Mouse (Mus musculus): ENCODE results near the gene Litaf. TPM values are rescaled to one million over a fixed set of nuclear protein-coding genes. Genes with fewer than 3 reads are reported as not detected.
"Not testable (repeated sequence)": the region's sequence is repeated elsewhere in the genome, so short reads cannot be mapped to it uniquely, and the experiment has no call there.

Litaf gene
- polyA plus RNA-seq, 1 experiment = 472 TPM

DNA sequence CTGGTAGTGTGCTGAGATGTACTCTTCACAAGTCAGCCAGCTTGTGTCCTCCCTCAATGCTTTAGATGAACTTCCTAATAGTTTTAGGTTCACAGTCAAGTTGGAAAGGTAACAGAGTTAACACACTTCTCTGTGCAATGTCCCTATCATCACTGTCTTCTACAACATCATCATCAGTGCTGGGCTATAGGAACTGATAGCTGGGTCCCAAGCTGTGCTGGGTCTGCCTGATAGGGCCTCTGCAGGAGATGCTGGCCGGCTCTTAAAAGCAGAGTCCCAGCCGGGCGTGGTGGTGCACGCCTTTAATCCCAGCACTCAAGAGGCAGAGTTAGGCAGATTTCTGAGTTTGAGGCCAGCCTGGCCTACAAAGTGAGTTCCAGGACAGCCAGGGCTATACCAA, 35.1 kb downstream of the Litaf start:
- Histone ChIP-seq H3K9me3 (peaks cover 10% of the 10 kb centered on the region), H3K36me3 (replicated peaks; ENCODE audit: low read length) (peaks cover 6% of the 10 kb centered on the region), H3K27me3 (replicated peaks) (peaks cover 11% of the 10 kb centered on the region), H3K4me3 (replicated peaks) (no peak overlapping the region), H3K4me1 (peaks cover 49% of the 10 kb centered on the region)
- no peak for TF ChIP-seq GATA1 (IDR thresholded peaks at IDR 0.05; ENCODE audit: borderline replicate concordance, low read length)
- TF ChIP-seq FLI1 (IDR thresholded peaks at IDR 0.05; ENCODE audit: low read length) = no peak

DNA sequence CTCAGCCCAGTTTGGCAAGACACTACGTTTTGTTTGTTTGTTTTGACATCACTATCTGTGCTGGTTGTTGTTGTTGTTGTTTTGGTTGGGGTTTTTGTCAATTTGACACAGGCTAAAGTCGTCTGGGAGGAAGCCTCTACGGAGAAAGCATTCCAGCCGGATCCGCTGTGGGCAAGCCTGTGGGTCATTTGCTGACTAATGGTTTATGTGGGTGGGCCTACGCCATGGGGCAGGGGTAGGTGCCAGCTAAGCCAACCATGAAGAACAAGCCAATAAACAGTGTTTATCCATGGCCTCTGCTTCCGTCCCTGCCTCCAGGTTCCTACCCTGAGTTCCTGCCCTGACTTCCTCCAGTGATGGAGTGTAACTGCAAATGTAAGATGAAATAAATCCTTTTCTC, 37.8 kb downstream of the Litaf start:
- Histone ChIP-seq H3K36me3 (replicated peaks; ENCODE audit: low read length) (peaks cover 6% of the 10 kb centered on the region), H3K27me3 (replicated peaks) (peaks cover 11% of the 10 kb centered on the region), H3K9me3 (peaks cover 10% of the 10 kb centered on the region), H3K4me3 (replicated peaks) (no peak overlapping the region), H3K4me1 (peaks cover 40% of the 10 kb centered on the region)
- no peak for TF ChIP-seq FLI1 (IDR thresholded peaks at IDR 0.05; ENCODE audit: low read length)
- TF ChIP-seq GATA1 (IDR thresholded peaks at IDR 0.05; ENCODE audit: borderline replicate concordance, low read length) = no peak

DNA sequence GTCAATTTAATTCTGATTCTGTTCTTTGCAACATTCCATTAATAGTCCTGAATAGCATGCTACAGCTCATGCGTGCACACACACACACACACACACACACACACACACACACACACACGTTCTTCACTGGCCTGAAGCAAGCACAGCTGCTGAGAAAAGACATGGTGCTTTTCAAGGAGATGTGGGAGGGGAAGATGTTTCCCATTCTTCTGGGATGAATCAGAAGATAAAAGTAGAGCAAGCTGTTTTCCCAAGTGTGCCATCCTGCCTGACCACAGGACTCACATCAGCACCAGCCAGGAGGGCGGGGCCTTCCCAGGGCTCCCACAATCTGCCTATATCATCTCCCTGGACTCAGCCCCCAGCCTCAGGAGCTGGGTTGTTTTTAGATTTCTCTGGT, 41.1 kb downstream of the Litaf start:
- TF ChIP-seq GATA1 (IDR thresholded peaks at IDR 0.05; ENCODE audit: borderline replicate concordance, low read length) = no peak
- no peak for TF ChIP-seq FLI1 (IDR thresholded peaks at IDR 0.05; ENCODE audit: low read length)
- Histone ChIP-seq H3K36me3 (replicated peaks; ENCODE audit: low read length) (peaks cover 6% of the 10 kb centered on the region), H3K4me3 (replicated peaks) (no peak overlapping the region), H3K27me3 (replicated peaks) (peaks cover 27% of the 10 kb centered on the region), H3K4me1 (peaks cover 34% of the 10 kb centered on the region), H3K9me3 (peaks cover 10% of the 10 kb centered on the region)

DNA sequence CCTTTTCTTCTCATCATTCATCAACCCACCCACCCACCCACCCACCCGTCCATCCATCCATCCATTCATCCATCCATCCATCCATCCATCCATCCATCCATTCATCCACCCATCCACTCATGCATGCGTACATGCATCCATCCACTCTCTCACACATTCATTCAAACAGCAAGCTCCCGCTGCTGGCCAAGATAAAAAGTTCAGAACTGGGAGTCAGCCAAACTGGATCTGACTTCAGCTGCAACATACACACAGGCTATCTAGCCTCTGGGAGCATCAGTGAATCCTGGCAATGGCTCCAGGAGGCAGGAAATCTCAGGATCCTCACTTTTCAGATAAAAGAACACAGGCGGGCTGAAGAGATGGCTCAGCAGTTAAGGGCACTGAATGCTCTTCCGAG, 42.3 kb downstream of the Litaf start:
- Histone ChIP-seq H3K36me3 (replicated peaks; ENCODE audit: low read length) (peaks cover 6% of the 10 kb centered on the region), H3K4me3 (replicated peaks) (no peak overlapping the region), H3K4me1 (peaks cover 33% of the 10 kb centered on the region), H3K9me3 (peaks cover 10% of the 10 kb centered on the region), H3K27me3 (replicated peaks) (peaks cover 32% of the 10 kb centered on the region)
- TF ChIP-seq GATA1 (IDR thresholded peaks at IDR 0.05; ENCODE audit: borderline replicate concordance, low read length) = no peak

DNA sequence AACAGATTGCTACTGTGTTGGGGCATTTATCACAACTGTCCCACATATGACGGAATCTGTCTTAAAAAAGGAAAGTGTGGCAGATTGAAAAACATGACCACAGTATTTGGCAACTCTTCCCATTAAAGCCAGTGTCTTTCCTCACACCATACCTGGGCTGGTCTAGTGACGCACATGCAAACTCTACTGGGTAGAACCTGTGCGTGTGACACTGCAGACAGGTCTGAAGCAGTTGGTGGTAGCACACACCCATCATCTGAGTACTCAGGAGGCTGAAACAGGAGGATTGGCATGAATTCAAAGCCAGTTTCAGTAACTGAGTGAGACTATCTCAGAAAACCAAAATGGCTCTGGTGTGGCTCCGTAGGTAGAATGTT, 43.9 kb downstream of the Litaf start:
- H3K9me3 ChIP-seq = peaks cover under 1% of the 10 kb centered on the region; the same call in 1 of the 2 replicates
- TF ChIP-seq GATA1 (IDR thresholded peaks at IDR 0.05; ENCODE audit: borderline replicate concordance, low read length) (no peak), FLI1 (IDR thresholded peaks at IDR 0.05; ENCODE audit: low read length) (no peak)

DNA sequence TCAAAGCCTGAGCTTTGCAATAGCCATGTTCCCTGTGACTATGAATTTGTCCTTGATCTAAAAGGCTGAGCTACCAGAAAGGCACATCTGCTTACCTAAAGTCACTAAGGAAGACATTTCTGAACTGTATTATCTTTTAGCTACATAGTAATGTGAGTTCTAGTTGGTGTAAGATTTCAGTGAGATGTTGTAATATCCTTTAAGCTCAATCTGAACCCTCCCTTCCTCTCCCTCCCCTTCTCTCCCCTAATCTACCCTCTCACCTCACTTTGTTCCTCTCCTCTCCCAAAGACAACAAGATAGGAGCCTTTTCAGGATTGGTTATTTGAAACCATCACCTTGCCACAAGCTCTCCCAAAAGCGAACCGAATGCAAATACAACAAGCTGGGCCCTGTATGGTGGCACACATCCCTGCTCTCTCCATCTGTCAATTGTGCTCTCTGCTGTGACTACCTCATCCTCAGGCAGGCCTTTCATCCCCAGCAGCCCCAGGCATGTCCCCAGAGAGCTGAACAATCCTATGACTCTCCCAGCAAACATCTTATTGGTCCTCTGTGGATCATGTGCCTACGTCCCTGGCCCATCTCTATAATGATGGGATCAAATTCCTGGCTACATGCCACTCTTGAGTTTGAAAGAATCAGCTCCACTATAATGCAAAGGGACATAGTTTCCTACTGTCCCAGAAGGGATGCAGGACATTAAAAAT, 44.4 kb downstream of the Litaf start:
- no peak for TF ChIP-seq GATA1 (IDR thresholded peaks at IDR 0.05; ENCODE audit: borderline replicate concordance, low read length)
- TF ChIP-seq FLI1 (IDR thresholded peaks at IDR 0.05; ENCODE audit: low read length) = no peak
- no peaks in the 10 kb centered on the region for H3K36me3 ChIP-seq (replicated peaks; ENCODE audit: low read length)
- H3K4me1 ChIP-seq = peaks cover 40% of the 10 kb centered on the region
- H3K4me3 ChIP-seq (replicated peaks) = no peak overlapping the region
- H3K9me3 ChIP-seq = no peaks in the 10 kb centered on the region
- H3K27me3 ChIP-seq (replicated peaks) = peaks cover 26% of the 10 kb centered on the region

More for the DNA sequence above, 43.9 kb downstream of the Litaf start:
- Histone ChIP-seq H3K4me1 (peaks cover 39% of the 10 kb centered on the region), H3K36me3 (replicated peaks; ENCODE audit: low read length) (no peaks in the 10 kb centered on the region), H3K27me3 (replicated peaks) (peaks cover 30% of the 10 kb centered on the region), H3K4me3 (replicated peaks) (no peak overlapping the region)

DNA sequence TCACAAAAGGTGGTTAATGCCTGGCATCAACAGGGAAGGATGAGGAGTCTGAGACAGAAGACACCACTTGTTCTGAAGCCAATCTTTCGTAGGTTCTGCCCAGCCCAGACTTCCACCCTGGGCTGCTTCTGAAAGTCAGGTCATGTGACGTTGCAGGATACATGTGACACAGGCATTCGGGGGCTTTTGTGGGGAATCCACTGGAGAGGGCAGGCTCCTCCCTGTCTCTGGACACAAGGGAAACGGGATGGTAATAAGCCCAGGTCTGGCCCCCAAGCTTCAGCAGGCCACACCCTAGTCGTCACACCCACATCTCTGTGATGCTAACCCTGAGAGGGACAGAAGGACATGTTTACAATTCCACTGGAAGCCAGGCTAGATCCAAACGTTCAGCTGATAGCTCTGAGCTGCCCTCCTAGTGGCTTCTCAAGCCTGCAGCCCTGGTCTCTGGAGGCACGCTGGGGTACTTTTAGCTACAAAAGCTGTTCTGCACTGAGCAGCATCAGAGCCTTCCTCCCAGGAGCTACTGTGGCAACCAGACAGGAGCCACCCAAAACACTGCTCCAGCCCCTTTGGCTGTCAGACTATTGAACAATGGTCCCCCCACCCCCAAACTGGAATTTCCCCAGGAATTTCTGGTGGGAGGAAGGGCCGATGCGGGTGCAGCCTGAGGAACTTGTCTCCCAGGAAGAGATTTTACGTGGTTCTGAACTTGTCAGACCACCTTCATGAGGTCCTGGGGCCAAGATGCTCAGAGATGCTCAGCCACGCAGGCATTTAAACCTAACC, 48.0 kb downstream of the Litaf start:
- H3K9me3 ChIP-seq = peaks cover 5% of the 10 kb centered on the region; the same call in 1 of the 2 replicates
- no peaks in the 10 kb centered on the region for H3K36me3 ChIP-seq (replicated peaks; ENCODE audit: low read length)
- peaks cover 35% of the 10 kb centered on the region for H3K4me1 ChIP-seq
- H3K27me3 ChIP-seq (replicated peaks) = peaks cover 20% of the 10 kb centered on the region
- no peak overlapping the region for H3K4me3 ChIP-seq (replicated peaks)
- no peak for TF ChIP-seq GATA1 (IDR thresholded peaks at IDR 0.05; ENCODE audit: borderline replicate concordance, low read length)
- TF ChIP-seq FLI1 (IDR thresholded peaks at IDR 0.05; ENCODE audit: low read length) = no peak

DNA sequence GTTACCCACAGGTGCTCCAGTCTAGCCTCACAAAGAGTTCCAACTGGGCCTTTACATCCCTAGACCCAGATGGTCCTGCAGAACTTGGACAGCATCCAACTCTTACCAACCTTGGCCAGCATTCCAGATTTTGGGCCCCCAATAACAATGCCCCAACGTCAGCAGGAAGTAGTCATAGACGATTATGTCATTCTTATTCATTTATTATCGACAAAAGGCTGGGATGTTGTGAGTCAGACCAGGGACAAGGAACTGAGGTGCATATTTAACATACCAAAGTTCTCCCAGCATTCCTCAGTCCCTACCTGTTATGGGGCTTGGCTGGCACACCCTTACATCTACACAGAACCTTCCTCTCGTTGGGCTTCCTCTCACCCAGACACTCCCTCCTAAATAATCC, 49.6 kb downstream of the Litaf start:
- peaks cover 5% of the 10 kb centered on the region; the same call in 1 of the 2 replicates for H3K9me3 ChIP-seq
- no peaks in the 10 kb centered on the region for H3K36me3 ChIP-seq (replicated peaks; ENCODE audit: low read length)
- H3K4me3 ChIP-seq (replicated peaks) = no peak overlapping the region
- TF ChIP-seq FLI1 (IDR thresholded peaks at IDR 0.05; ENCODE audit: low read length) = no peak
- no peak for TF ChIP-seq GATA1 (IDR thresholded peaks at IDR 0.05; ENCODE audit: borderline replicate concordance, low read length)
- H3K4me1 ChIP-seq = peaks cover 47% of the 10 kb centered on the region
- peaks cover 6% of the 10 kb centered on the region for H3K27me3 ChIP-seq (replicated peaks)

DNA sequence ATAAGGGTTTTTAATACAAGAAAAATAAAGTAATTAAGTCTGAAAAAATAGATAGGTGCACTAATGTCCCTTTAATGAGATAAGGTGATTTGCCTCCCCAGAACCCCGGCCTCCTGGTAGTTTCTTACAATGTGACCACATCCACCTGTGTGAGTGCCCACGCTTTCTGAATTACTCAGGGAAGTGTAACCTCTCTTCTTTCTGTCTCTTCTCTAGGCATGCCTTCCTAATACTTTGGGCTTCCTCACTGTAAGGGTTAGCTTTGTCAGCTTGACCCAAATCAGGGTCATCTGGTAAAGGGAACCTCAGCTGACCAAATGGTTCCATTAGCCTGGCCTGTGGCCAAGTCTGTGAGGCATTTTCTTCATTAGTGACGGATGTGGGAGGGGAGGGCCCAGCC, 51.5 kb downstream of the Litaf start:
- TF ChIP-seq FLI1 (IDR thresholded peaks at IDR 0.05; ENCODE audit: low read length) (no peak), GATA1 (IDR thresholded peaks at IDR 0.05; ENCODE audit: borderline replicate concordance, low read length) (no peak)
- peaks cover 5% of the 10 kb centered on the region; the same call in 1 of the 2 replicates for H3K9me3 ChIP-seq
- peaks cover 63% of the 10 kb centered on the region for H3K4me1 ChIP-seq
- peaks cover 4% of the 10 kb centered on the region for H3K27me3 ChIP-seq (replicated peaks)
- no peaks in the 10 kb centered on the region for H3K36me3 ChIP-seq (replicated peaks; ENCODE audit: low read length)
- H3K4me3 ChIP-seq (replicated peaks) = no peak overlapping the region

DNA sequence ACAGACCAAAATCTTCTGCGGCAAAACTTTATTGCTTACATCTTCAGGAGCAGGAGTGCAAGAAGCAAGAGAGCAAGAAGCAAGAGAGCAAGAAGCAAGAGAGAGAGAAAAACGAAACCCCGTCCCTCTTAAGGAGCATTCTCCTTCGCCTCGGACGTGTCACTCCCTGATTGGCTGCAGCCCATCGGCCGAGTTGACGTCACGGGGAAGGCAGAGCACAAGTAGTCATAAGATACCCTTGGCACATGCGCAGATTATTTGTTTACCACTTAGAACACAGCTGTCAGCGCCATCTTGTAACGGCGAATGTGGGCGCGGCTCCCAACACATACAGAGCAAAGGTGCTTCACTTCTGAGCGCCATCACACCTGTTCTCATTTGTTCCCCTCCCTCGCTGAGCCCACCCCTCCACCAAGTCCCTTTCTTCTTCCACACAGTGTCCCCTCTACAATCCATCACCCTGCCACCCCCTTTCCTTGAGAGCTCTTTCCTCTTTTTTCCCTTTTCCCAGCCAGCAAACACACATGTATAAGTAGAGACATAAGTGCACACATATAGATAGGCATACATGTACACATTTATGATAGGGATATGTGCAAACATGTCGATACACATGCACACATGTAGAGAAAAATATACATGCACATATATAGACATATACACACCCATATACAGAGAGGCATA, 52.4 kb downstream of the Litaf start:
- not testable (repeated sequence) for H3K36me3 ChIP-seq (replicated peaks; ENCODE audit: low read length); H3K27me3 ChIP-seq (replicated peaks); H3K4me3 ChIP-seq (replicated peaks); H3K9me3 ChIP-seq
- H3K4me1 ChIP-seq = peaks cover 71% of the 10 kb centered on the region
